Mouse (Mus musculus) inflammation-experienced regulatory T-cells (primary cell): ENCODE results near the gene Fbxo40. TPM values are rescaled to one million over a fixed set of nuclear protein-coding genes. Genes with fewer than 3 reads are reported as not detected.

Experiments used
- polyA plus RNA-seq, 2 experiments: library from polyadenylated mRNA; unstranded; fragments of 100-300 nt; shearing (Covaris generic); gene quantifications; one replicate each; pipeline ENCODE4 v1.2.1; 2017

The Fbxo40 gene
- 1 to 10 TPM in 1 of 2 experiments, under 1 TPM in 1; 0.33 to 1.6 TPM for polyA plus RNA-seq

GRCm38 (mm10) chr16:36989999-36990625 is at the start of gene Fbxo40:
Fbxo40 (minus strand) TSS chr16:36990467.

DNA sequence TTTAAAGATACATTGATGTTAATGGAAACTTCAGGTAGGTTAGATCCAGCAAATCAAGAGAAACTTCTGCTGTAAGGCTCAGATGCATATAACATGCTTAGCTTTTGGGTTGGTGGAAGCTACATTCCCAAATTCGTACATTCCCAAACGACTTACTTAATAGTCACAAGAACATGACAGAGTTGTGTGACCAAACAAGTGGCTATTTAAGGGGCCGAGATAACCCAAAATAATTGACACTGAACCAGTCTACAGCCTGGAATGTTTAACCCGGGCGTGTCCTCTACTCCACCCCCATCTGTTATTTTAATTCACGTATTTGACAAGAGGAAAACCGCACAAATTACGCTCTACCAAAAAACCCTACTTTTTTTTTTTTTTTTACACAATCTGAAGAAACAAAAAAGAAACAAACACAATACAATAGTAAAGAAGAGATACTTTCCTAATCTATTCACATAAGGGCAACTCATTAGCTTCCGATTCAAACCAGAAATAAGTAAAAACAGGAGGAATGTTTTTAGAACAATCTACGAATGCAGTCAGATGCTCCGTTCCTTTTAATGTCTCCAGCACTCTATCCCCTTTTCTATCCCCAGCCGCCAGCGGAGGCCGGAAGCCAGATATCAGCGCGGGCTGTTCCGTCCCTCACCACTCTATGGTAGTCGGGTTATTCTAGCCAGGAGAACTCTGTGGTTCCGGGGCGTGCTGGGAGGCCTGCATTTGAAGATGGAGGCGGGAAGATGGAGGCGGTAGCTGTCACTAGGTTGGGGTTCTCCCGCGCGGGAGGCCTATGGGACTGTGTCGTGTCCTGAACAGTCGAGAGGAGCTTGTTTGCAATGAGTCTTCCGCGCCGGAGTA is 21.0 kb upstream of the Fbxo40 start, which contains the start of gene Polq:
Gene Polq (plus strand): TSS at position 726 of the 861 bp plus-strand sequence.

GRCm38 (mm10) chr16:36934841-36935620 is 55.2 kb downstream of the Fbxo40 start, which contains the start of gene Hcls1:
Hcls1 (plus strand) TSS chr16:36934983.

Other genes starting within 250 kb of the Fbxo40 start
- gene Slc15a2, start 205.5 kb downstream of the Fbxo40 start, polyA plus RNA-seq, result 10 to 100 TPM in 1 of 2 experiments, 1 to 10 TPM in 1; 8.8 to 16.5 TPM
- 10 to 100 TPM; 15.8 to 16.7 TPM for gene Iqcb1, start 162.1 kb downstream of the Fbxo40 start, polyA plus RNA-seq
- 1 to 10 TPM; 1.0 to 2.5 TPM for gene Eaf2, start 115.5 kb downstream of the Fbxo40 start, polyA plus RNA-seq
- gene Golgb1, start 115.3 kb downstream of the Fbxo40 start, polyA plus RNA-seq, result 10 to 100 TPM; 31.6 to 38.8 TPM
- 100 to 1,000 TPM; 164 to 175 TPM for gene Hcls1, start 55.5 kb downstream of the Fbxo40 start, polyA plus RNA-seq
- 1 to 10 TPM; 1.8 to 3.5 TPM for gene Polq, start 21.3 kb upstream of the Fbxo40 start, polyA plus RNA-seq